Mouse (Mus musculus) splenic B cell, adult 2 months (primary cell): ENCODE results near the gene Adcy1.

Experiments
- DNase-seq: peaks from one replicate; pipeline ENCODE4 v3.0.0-alpha.2; 2011; ENCODE audit warnings: low read depth, low spot score
- H3K27me3 ChIP-seq: 2 replicates; pipeline ENCODE4 v1.6.1; 2012; ENCODE audit warnings: mild to moderate bottlenecking, low read length, moderate library complexity, mixed read lengths; ENCODE audit not compliant: control insufficient read depth, poor library complexity, insufficient read depth, severe bottlenecking
- H3K36me3 ChIP-seq: 2 replicates; pipeline ENCODE4 v1.6.1; 2012; ENCODE audit warnings: mild to moderate bottlenecking, low read length, moderate library complexity, mixed read lengths; ENCODE audit not compliant: control insufficient read depth, poor library complexity, insufficient read depth, severe bottlenecking

Gene Adcy1

DNA sequence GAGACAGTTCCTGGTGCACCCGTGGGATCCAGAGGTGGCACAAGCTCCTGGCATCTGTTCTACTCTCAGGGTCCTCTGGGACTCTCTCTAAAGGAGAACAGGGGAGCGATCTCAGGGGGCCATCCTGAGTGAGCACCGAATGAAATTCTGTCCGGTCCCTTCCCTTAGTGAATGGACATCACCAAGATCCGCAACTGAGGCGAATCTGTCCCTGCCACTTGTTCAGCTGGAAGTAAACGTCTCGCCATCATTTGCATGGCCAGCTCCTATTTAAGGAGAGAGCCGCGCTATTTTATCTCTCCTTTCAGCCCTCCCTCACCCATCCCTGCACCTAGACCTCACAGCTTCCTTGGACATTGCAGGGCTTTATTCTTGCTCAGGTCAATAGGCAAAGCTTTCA lies 723 bp upstream of the Adcy1 start:
- H3K36me3 ChIP-seq = no peaks in the 10 kb centered on the region

DNA sequence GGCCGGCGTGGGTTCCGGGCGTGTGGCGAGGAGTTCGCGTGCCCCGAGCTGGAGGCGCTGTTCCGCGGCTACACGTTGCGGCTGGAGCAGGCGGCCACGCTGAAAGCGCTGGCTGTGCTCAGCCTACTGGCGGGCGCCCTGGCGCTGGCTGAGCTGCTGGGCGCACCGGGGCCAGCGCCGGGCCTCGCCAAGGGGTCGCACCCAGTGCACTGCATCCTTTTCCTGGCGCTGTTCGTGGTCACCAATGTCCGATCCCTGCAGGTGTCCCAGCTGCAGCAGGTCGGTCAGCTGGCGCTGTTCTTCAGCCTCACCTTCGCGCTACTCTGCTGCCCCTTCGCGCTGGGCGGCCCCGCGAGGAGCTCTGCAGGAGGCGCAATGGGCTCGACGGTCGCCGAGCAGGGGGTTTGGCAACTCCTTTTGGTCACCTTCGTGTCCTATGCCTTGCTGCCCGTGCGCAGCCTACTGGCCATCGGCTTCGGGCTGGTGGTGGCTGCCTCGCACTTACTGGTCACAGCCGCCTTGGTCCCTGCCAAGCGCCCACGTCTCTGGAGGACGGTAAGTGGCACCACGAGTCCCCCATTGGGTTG lies 485 bp downstream of the Adcy1 start:
- DNase-seq = no peak
- no peaks in the 10 kb centered on the region for H3K27me3 ChIP-seq
- H3K36me3 ChIP-seq = no peaks in the 10 kb centered on the region

More for the DNA sequence above, 723 bp upstream of the Adcy1 start:
- H3K27me3 ChIP-seq = no peaks in the 10 kb centered on the region
- no peak for DNase-seq

DNA sequence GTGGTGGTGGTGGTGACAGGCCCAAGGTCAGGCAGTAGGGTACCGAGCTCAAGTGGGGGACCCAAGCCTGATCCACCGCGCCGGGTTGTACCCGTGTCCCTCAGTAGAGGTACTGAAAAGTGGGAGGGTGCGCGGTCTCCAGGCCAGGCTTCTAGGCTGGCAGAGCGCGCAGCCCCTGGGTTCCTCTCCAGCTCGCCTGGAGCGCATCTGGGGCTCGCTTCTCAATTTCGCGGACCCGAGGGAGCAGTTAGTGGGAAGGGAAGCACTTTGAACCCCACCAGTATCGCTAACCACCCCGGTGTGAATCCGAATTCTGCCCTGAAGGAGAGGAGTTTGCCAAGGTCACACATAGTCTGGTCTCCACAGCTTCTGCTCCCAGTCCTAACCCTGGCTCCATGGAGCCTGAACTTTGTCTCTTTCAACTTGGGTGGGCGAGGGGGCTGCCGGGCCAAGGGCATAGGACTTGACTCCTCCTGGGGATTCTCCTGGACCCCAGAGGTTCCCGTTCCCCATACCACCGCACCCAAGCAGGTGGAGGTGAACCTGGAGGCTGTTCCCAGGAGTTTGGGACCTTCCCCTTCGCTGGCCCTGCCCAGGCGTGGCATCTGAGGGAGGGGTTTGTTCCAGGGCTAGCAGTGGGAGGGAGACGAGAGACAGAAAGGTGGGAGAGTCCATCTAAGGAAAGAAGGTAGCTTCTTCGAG lies 1.3 kb downstream of the Adcy1 start:
- no peaks in the 10 kb centered on the region for H3K36me3 ChIP-seq
- no peak for DNase-seq
- H3K27me3 ChIP-seq = no peaks in the 10 kb centered on the region

DNA sequence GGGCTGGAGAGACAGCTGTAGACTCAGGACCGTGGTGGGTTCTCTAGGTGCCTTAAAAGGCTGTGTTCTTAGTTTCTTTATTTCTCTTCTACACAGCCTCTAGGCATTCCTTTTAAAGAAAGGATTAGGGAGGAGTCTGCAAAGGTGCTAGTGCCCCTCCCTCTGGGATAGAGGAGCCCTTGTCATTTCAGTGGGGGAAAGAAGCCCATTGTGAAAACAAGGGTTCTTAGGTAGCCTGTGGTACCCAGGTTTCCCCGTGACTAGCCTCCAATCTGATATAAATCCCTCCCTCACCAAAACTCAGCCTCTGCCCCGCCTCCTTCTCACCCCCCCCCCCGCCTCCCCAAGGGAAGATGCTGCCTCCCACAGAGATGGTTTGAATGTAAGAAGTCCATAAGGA lies 2.1 kb downstream of the Adcy1 start:
- no peaks in the 10 kb centered on the region for H3K27me3 ChIP-seq
- no peak for DNase-seq
- no peaks in the 10 kb centered on the region for H3K36me3 ChIP-seq

DNA sequence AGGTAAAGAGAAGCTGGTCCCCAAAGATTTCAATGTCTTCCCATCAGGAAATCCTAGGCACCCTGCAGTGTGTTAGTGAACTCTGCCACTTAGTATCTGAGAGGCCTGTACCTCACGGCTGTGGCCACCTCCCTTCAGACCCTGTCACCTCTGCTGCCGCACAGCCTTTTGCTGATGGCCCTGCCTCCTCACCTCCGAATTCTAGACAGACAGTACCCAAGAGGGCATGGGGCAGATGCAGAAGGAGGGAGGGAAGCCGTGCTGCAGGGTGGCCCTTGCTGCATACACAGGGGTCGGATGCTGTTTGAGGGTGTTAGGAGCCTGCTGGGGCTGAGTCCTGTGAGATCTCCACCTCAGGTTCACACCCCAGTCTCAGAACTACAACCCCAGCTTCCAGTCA lies 2.6 kb downstream of the Adcy1 start:
- no peak for DNase-seq
- Histone ChIP-seq H3K36me3 (no peaks in the 10 kb centered on the region), H3K27me3 (no peaks in the 10 kb centered on the region)

DNA sequence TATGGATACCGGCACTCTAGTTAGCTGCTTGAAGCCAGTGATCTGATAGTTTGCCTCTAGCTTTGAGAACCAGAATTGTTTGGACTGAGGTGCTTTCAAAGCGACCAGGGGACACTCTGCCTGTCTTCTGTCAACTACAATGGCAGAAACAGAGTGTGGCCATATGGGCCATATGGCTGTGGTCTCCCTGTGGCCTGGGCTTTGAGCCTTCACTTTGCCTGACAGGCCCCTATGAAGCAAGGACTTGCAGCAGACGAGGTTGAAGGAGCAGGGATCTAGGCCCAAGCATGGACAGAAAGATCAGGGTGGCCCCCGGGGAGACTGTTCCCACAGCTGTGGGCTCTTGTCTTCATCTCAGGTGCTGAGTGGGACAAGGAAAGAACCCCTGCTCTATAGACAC lies 4.0 kb downstream of the Adcy1 start:
- Histone ChIP-seq H3K36me3 (no peaks in the 10 kb centered on the region), H3K27me3 (no peaks in the 10 kb centered on the region)
- DNase-seq = no peak

DNA sequence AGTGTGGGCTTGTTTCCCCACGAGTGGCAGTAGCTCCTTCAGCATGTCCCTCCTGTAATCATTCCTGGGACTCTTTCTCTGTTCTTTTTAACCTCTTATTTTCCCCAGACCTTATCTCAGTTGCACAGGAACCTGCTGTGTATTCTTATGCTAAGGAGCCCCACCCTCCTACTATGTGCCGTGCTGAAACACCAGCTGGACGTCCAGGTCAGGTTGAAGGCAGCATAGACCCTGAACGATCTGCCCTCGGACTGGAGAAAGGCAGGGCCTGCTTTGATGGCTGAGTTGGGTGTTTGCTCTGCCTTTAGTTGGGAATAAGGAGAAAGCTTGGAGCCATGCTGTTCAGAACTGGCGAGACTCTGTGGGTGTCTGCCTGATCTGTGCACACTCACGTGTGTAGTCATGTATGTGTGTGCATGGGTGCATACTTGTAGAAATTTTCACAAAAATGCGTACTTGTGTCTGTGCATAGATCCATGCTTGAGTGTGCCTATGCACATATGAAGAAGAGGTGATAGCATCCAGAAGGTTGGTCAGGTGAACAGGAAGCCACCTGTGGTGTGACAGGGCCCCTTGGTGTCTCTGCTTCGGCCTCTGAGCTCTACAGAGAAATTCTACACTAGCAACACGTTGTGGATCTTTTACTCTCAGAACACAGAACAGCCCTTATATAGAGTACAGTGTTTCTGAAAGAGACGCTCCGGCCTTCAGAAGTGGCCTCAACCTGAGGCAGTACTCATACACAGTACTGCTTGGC lies 5.4 kb downstream of the Adcy1 start:
- DNase-seq = no peak
- Histone ChIP-seq H3K36me3 (no peaks in the 10 kb centered on the region), H3K27me3 (no peaks in the 10 kb centered on the region)

DNA sequence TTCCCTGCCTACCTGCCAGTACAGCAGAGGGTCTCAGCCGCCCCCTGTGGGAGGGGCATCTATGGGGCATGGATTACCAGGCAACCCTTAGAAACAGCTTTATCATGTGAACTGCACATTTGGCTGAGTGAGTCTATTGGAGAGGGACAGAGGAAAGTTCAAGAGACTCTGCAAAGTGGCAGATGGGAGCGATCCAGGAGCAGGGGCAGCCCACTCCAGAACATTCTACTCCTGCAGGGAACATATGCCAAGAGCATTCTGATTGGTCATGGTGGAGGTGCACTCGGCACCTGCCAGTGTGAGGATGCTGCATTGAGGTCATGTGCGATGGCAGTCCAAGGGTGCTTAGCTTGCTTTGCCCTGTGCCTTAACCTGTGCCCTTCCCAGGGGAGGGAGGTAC lies 6.5 kb downstream of the Adcy1 start:
- Histone ChIP-seq H3K36me3 (no peaks in the 10 kb centered on the region), H3K27me3 (no peaks in the 10 kb centered on the region)
- DNase-seq = no peak

DNA sequence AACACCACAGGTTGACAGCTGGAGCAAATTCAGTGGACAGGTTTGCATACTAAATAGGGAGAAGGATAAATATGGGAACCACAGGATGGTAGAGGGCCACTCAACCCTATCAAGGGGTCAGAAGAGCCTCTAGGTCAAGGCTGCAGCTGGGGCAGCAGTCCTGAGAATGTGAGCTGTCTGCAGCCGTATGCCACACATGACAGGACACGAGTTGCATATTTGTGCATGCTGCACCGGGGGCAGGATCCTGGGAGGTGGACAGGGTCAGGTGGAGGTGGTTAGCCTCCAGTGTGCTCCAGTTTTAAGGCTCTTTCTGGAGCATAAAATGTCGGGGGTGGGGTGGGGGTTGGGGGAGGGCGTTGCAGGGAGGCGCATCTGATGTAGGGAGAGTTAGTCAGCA lies 8.3 kb downstream of the Adcy1 start:
- H3K36me3 ChIP-seq = no peaks in the 10 kb centered on the region
- H3K27me3 ChIP-seq = no peaks in the 10 kb centered on the region
- DNase-seq = no peak

DNA sequence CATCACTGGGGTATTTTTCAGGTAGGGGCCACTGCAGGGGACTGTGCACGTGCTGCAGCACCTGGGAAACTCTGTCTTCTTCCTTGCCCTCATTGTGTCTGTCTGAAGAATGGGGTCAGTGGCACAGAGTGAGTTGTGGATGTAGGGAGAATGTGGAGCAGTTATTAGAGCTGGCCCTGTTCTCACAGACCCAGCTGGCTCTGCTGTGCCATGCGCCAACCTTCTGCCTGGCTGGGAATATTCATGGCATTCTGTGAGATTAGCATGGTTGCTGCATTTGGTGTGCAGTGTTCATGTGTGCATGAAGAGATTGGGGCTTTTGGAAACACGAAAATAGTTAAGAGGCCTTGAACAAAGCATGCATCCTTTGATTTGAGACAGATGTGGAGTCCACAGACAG lies 10.3 kb downstream of the Adcy1 start:
- no peak for DNase-seq
- Histone ChIP-seq H3K27me3 (no peaks in the 10 kb centered on the region), H3K36me3 (no peaks in the 10 kb centered on the region)

DNA sequence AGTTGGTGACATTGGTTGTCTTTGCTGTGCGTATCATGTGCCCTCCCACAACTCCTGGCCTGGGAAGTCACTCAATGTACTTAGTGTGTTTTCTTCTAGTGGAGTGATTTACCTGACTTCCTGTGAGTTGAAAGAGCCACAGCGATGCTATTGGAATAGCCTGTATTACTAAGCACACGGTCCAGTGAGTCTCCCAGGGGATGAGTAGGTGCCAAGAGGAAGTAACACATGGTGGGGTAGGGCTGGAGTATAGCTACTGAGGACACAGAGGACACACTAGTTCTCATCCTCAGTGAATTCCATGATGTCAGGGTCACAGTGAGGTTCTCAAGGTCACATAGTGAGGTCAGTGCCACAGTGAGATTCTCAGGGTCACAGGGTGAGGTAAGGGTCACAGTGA lies 13.2 kb downstream of the Adcy1 start:
- Histone ChIP-seq H3K27me3 (no peaks in the 10 kb centered on the region), H3K36me3 (no peaks in the 10 kb centered on the region)
- no peak for DNase-seq

DNA sequence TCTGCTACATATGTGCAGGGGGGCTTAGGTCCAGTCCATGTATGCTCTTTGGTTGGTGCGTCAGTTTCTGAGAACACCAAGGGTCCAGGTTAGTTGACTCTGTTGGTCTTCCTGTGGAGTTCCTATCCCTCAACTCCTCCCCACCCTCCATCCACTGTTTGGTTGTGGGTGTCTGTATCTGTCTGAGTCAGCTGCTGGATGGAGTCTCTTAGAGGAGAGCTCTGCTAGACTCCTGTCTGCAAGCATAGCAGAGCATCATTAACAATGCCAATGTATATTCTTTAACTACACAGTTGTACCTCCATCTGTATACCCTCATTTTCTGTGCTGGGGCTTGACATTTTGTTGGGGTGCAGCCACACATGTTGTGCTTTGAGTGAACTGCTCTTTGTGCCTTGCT lies 18.6 kb downstream of the Adcy1 start:
- H3K27me3 ChIP-seq = no peaks in the 10 kb centered on the region
- DNase-seq = no peak
- no peaks in the 10 kb centered on the region for H3K36me3 ChIP-seq

DNA sequence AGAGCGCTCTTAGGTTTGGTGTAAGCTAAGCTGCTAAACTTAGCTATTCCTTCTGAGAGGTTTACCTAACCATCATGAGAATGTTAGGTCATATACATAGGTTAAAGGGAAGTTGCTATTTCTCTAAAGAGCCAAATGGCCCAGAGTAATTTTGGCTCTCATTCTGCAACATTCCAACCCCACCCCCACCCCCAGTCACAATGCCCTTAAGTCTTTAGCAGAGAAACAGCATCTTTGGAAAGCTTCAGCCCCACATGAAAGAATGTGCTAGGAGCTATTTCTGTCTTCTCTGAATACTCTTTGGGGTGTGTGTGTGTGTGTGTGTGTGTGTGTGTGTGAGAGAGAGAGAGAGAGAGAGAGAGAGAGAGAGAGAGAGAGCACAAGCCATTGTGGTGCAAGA lies 20.6 kb downstream of the Adcy1 start:
- DNase-seq = no peak
- Histone ChIP-seq H3K36me3 (no peaks in the 10 kb centered on the region), H3K27me3 (no peaks in the 10 kb centered on the region)

DNA sequence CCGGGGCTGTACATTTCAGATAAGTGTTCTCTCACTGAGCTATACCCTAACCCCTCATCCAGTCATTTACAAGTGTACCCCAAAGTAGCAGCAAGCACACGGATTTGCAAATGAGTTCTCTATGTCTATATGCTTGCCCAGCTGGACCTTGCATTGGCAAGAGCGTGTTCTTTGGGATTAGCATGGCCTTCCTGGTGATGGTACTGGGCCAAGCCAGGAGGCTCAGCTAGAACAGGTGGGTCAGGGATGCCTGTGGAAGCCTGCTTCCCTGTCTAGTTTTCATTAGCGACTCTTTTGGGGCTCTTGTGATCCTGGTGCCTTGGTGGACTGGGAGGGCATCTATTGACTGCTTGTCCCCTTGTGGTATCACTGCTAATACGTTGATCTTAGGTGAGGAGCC lies 21.9 kb downstream of the Adcy1 start:
- H3K36me3 ChIP-seq = no peaks in the 10 kb centered on the region
- DNase-seq = no peak
- H3K27me3 ChIP-seq = no peaks in the 10 kb centered on the region

DNA sequence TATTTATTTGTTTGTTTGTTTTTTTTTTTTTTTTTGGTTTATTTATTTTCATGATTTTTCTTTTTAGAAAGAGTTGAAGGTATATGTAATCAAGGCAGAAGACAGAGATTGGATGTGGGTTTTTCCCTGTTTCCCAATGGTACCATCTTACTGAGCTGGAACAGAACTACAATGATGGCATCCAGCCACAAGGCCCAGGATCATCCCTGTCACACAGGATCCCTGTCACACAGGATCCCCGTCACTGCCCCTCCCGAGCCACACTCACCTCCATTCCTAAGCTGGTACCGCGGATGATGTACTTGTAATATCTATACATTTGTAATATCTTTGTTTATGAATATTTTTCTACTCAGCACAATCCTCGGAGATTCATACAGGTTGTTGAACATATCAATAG lies 27.8 kb downstream of the Adcy1 start:
- H3K27me3 ChIP-seq = no peaks in the 10 kb centered on the region
- no peak for DNase-seq

More for the DNA sequence above, 27.8 kb downstream of the Adcy1 start:
- H3K36me3 ChIP-seq = no peaks in the 10 kb centered on the region
